Mouse (Mus musculus) kidney, postnatal 0 days (tissue): ENCODE measurements around the gene E130308A19Rik. TPM values are rescaled to one million over a fixed set of nuclear protein-coding genes. Genes with fewer than 3 reads are reported as not detected.

Experiments
- ATAC-seq: fragments of 200-750 bp; cut with Nextera tagmentation; replicated peaks from 2 replicates; pipeline ENCODE4 v1.8.0; 2017; ENCODE audit warnings: low read depth, moderate number of reproducible peaks, moderate TSS enrichment, moderate library complexity; ENCODE audit not compliant: low FRiP score
- DNase-seq: peaks from one replicate; pipeline ENCODE4 v3.0.0-alpha.2; 2016; ENCODE audit warnings: low spot score
- H3K27ac ChIP-seq: fragments of 300-500 bp; sonication (generic); 2 replicates; pipeline ENCODE4 v1.5.1; 2014; ENCODE audit warnings: mild to moderate bottlenecking
- H3K27me3 ChIP-seq: fragments of 300-500 bp; sonication (generic); 2 replicates; pipeline ENCODE4 v1.6.1; 2014; ENCODE audit warnings: low read length, mixed read lengths; ENCODE audit not compliant: insufficient read depth
- H3K36me3 ChIP-seq: fragments of 300-500 bp; sonication (generic); 2 replicates; pipeline ENCODE4 v1.6.1; 2014; ENCODE audit warnings: low read length, mixed read lengths; ENCODE audit not compliant: insufficient read depth
- H3K4me1 ChIP-seq: fragments of 300-500 bp; sonication (generic); replicated peaks from 2 replicates; pipeline ENCODE4 v1.6.1; 2014; ENCODE audit warnings: antibody characterized with exemption, low read length, mixed read lengths; ENCODE audit not compliant: insufficient read depth
- H3K4me2 ChIP-seq: fragments of 300-500 bp; sonication (generic); 2 replicates; pipeline ENCODE4 v1.6.1; 2014; ENCODE audit warnings: mild to moderate bottlenecking, low read length, moderate library complexity, mixed read lengths
- H3K4me3 ChIP-seq: fragments of 300-500 bp; sonication (generic); replicated peaks from 2 replicates; pipeline ENCODE4 v1.5.1; 2014; ENCODE audit warnings: low read depth, low read length
- H3K9ac ChIP-seq: fragments of 300-500 bp; sonication (generic); 2 replicates; pipeline ENCODE4 v1.6.1; 2014; ENCODE audit warnings: low read depth, low read length
- H3K9me3 ChIP-seq: fragments of 300-500 bp; sonication (generic); replicated peaks from 2 replicates; pipeline ENCODE4 v1.6.1; 2016; ENCODE audit warnings: low read length, inconsistent platforms, mixed read lengths
- CTCF ChIP-seq: IDR thresholded peaks from 2 replicates; pipeline ENCODE4 v1.5.1; 2016; ENCODE audit warnings: antibody characterized with exemption, low read depth, mild to moderate bottlenecking, moderate library complexity
- WGBS: fragments of 180-500 bp; shearing (Covaris S2); extraction: QIAGEN DNeasy Blood & Tissue Kit; methylation state at CpG from one replicate; pipeline ENCODE4 v1.1.7; 2014; 5-methylcytosine and 5-hydroxymethylcytosine counted together
- polyA plus RNA-seq: library from polyadenylated mRNA; unstranded; fragments of >200 nt; fragmentation: Nextera tagmentation; extraction: Ambion mirVana; gene quantifications from 2 replicates; pipeline ENCODE4 v1.2.1, GENCODE M21; 2015

The E130308A19Rik gene
- polyA plus RNA-seq, 1 experiment from 2014 or later = 29.0 TPM

GRCm38 (mm10) chr4:59802107-59802506 lies 176.1 kb downstream of the E130308A19Rik start:
- WGBS = 84% methylated on average over 6 of the region's 6 CpGs
- no peak overlapping the region for H3K4me2 ChIP-seq
- no peaks in the 10 kb centered on the region for H3K9me3 ChIP-seq
- no peak for TF ChIP-seq CTCF
- H3K4me1 ChIP-seq = peaks cover 2% of the 10 kb centered on the region; the same call in 1 of the 2 replicates
- H3K27me3 ChIP-seq = no peaks in the 10 kb centered on the region
- H3K36me3 ChIP-seq = no peaks in the 10 kb centered on the region
- no peak for ATAC-seq
- H3K27ac ChIP-seq = no peak overlapping the region
- no peak overlapping the region for H3K9ac ChIP-seq
- DNase-seq = no peak
- no peak overlapping the region for H3K4me3 ChIP-seq

DNA sequence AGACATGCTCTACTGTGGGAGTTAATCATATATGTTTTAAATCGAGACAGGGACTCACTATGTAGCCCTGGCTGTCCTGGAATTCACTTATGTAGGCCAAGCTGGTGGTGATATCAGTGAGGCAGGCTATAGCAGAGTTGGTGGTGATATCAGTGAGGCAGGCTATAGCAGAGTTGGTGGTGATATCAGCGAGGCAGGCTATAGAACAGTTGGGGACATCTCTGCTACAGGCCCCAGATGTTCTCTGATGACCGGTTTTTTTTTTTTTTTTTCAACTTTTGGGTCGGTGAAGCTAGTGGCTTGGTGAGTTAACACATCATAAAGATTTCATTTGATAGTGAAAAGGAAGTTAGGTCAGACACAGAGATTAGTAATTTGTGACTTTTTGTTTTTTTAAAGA lies 176.8 kb downstream of the E130308A19Rik start:
- DNase-seq (no peak), ATAC-seq (no peak)
- H3K9me3 ChIP-seq = no peaks in the 10 kb centered on the region
- 54% methylated on average over 4 of the region's 4 CpGs for WGBS
- H3K4me2 ChIP-seq = no peak overlapping the region
- H3K4me1 ChIP-seq = peaks cover 2% of the 10 kb centered on the region; the same call in 1 of the 2 replicates
- H3K36me3 ChIP-seq = no peaks in the 10 kb centered on the region
- no peaks in the 10 kb centered on the region for H3K27me3 ChIP-seq
- TF ChIP-seq CTCF = no peak
- no peak overlapping the region for H3K4me3 ChIP-seq
- H3K27ac ChIP-seq = no peak overlapping the region
- H3K9ac ChIP-seq = no peak overlapping the region

DNA sequence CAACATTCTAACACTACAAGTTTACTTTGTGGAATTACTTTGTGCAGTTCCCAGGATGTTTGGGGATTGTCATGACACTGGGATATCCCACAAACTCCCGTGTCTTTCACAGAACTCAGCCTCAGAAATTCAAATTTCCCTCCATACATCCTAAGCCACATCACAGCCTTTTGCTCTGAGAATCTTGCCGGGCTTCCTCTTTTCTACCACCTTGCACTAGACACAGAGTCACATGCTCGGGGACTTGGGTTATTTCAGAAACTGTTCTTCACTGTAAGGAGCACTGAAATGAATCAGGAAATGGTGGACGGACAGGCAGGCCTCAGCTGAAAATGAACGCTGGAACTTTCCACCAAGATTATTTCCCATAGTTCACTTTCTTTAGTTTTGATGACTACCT lies 177.3 kb downstream of the E130308A19Rik start:
- DNase-seq (no peak), ATAC-seq (no peak)
- Histone ChIP-seq H3K9me3 (no peaks in the 10 kb centered on the region), H3K4me1 (peaks cover 2% of the 10 kb centered on the region; the same call in 1 of the 2 replicates), H3K36me3 (no peaks in the 10 kb centered on the region), H3K27me3 (no peaks in the 10 kb centered on the region), H3K4me2 (no peak overlapping the region), H3K27ac (no peak overlapping the region), H3K9ac (no peak overlapping the region), H3K4me3 (no peak overlapping the region)
- no peak for TF ChIP-seq CTCF
- WGBS = 78% methylated on average over 5 of the region's 5 CpGs

DNA sequence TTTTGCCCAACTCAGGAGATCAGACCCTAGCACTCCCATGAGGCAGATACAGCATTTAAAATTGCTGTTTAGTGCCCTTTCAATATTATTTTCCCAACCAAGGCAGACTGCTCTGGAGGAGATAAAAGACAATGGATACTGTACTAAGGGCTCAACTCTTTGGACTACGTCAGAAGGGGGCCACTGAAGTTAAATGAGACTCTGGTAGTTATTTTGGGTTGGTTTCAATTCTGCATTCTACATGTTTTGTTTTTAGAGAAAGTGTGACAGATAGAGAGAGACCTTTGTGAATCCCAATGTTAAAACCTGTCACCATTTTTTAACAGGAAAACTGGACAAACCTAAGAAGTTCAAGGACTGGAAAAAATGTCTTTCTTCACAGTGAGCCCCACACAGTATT lies 178.7 kb downstream of the E130308A19Rik start:
- H3K36me3 ChIP-seq = no peaks in the 10 kb centered on the region
- no peak for TF ChIP-seq CTCF
- whole genome bisulfite sequencing = 82% methylated on average over 1 of the region's 1 CpGs
- no peak overlapping the region for H3K9ac ChIP-seq
- H3K4me3 ChIP-seq = peak overlapping the region; percentile 93
- ATAC-seq (no peak), DNase-seq (no peak)
- no peaks in the 10 kb centered on the region for H3K9me3 ChIP-seq
- H3K4me1 ChIP-seq = peaks cover 2% of the 10 kb centered on the region; the same call in 1 of the 2 replicates
- no peaks in the 10 kb centered on the region for H3K27me3 ChIP-seq
- H3K27ac ChIP-seq = peak overlapping the region; percentile 79; the same call in 1 of the 2 replicates
- peak overlapping the region; percentile 100 for H3K4me2 ChIP-seq

- H3K4me1 ChIP-seq = peaks cover 2% of the 10 kb centered on the region; the same call in 1 of the 2 replicates
- peak within 1 kb of the TSS; percentile 79 for H3K27ac ChIP-seq
- DNase-seq (peak; percentile 93), ATAC-seq (peak; percentile 91)
- H3K4me2 ChIP-seq = peak within 1 kb of the TSS; percentile 100
- H3K27me3 ChIP-seq = no peaks in the 10 kb centered on the region
- TF ChIP-seq CTCF = no peak
- no peaks in the 10 kb centered on the region for H3K9me3 ChIP-seq
- WGBS = 2% methylated on average over 45 of the region's 45 CpGs
- no peaks in the 10 kb centered on the region for H3K36me3 ChIP-seq
- H3K9ac ChIP-seq = peak within 1 kb of the TSS; percentile 80
- H3K4me3 ChIP-seq = peak within 1 kb of the TSS; percentile 93
Measured at GRCm38 (mm10) chr4:59805181-59805967, 179.4 kb downstream of the E130308A19Rik start, which contains the start of gene Snx30. Gene Snx30 (plus strand): TSS chr4:59805840.

DNA sequence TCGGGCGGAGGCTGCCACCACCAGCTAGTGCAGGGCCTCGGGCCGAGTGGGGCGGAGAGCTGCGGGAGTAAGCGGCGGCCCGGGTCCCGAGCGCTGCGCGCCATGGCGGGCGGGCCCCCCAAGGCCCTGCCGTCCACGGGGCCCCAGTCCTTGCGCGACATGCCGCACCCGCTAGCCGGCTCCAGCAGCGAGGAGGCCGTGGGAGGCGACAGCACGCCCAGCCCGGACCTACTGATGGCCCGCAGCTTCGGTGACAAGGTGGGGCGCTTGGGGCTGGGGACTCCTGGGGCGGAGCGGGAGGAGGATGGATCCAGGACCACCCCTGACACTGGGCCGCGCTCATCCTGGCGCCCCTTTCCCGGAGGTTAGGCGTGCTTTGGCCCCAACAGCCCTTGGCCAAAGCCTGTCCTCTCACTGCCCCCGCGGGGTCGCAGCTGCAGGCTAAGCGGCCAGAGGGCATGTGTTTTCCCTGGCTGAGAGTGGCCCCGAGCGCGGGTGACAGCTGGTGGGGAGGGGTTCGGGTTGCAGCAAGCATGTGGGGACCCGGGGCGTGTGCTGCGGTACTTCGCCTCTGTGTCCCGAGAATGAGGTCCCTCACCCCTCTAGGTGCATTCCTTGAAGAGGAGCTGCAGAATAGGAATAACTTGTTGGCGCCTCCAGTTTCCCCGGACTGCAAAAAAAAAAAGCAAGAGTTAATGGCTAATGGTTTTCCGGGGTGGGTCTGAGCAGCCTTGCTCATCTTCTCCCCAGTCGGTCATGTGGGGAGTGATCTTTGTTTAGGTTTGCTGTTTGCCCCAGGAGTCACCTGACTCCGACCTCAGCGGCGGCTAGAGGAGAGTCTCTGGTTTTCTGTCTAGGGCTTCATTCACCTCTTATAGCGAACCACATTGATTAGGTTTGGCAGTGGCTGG lies 180.2 kb downstream of the E130308A19Rik start:
- H3K4me1 ChIP-seq = peaks cover 2% of the 10 kb centered on the region; the same call in 1 of the 2 replicates
- H3K9me3 ChIP-seq = no peaks in the 10 kb centered on the region
- TF ChIP-seq CTCF = no peak
- no peaks in the 10 kb centered on the region for H3K27me3 ChIP-seq
- H3K4me2 ChIP-seq = peak overlapping the region; percentile 100
- peak overlapping the region; percentile 80 for H3K9ac ChIP-seq
- H3K36me3 ChIP-seq = no peaks in the 10 kb centered on the region
- peak; percentile 53 for DNase-seq
- H3K27ac ChIP-seq = peak overlapping the region; percentile 79
- peak; percentile 57 for ATAC-seq
- WGBS = 0% methylated on average over 54 of the region's 58 CpGs
- H3K4me3 ChIP-seq = peak overlapping the region; percentile 93
